Mouse (Mus musculus) limb, embryonic 11.5 days (tissue): ENCODE results near the gene Rft1. TPM values are rescaled to one million over a fixed set of nuclear protein-coding genes. Genes with fewer than 3 reads are reported as not detected.

Experiments used
- ATAC-seq: fragments of 200-750 bp; cut with Nextera tagmentation; 2 replicates; pipeline ENCODE4 v1.8.0; 2017; ENCODE audit warnings: low read depth; ENCODE audit not compliant: insufficient number of reproducible peaks, low FRiP score, low TSS enrichment
- DNase-seq: peaks from one replicate; pipeline ENCODE4 v3.0.0-alpha.2; 2015; ENCODE audit warnings: low spot score
- H3K27ac ChIP-seq: fragments of 300-500 bp; sonication (generic); replicated peaks from 2 replicates; pipeline ENCODE4 v1.5.1; 2014; ENCODE audit warnings: low read depth, mild to moderate bottlenecking, low read length
- H3K27me3 ChIP-seq: fragments of 300-500 bp; sonication (generic); 2 replicates; pipeline ENCODE4 v1.6.1; 2014; ENCODE audit warnings: mild to moderate bottlenecking, low read length, mixed read lengths; ENCODE audit not compliant: control insufficient read depth, insufficient read depth
- H3K36me3 ChIP-seq: fragments of 300-500 bp; sonication (generic); 2 replicates; pipeline ENCODE4 v1.6.1; 2014; ENCODE audit warnings: mild to moderate bottlenecking, low read length, moderate library complexity, mixed read lengths; ENCODE audit not compliant: control insufficient read depth, insufficient read depth
- H3K4me1 ChIP-seq: fragments of 300-500 bp; sonication (generic); 2 replicates; pipeline ENCODE4 v1.6.1; 2014; ENCODE audit warnings: low read length, mixed read lengths; ENCODE audit not compliant: control insufficient read depth, insufficient read depth
- H3K4me2 ChIP-seq: fragments of 300-500 bp; sonication (generic); 2 replicates; pipeline ENCODE4 v1.6.1; 2014; ENCODE audit warnings: low read depth, mild to moderate bottlenecking, moderate library complexity; ENCODE audit not compliant: severe bottlenecking
- H3K4me3 ChIP-seq: fragments of 300-500 bp; sonication (generic); 2 replicates; pipeline ENCODE4 v1.5.1; 2014; ENCODE audit warnings: low read depth, low read length
- H3K9ac ChIP-seq: fragments of 300-500 bp; sonication (generic); 2 replicates; pipeline ENCODE4 v1.6.1; 2014; ENCODE audit warnings: mild to moderate bottlenecking, low read length
- H3K9me3 ChIP-seq: fragments of 300-500 bp; sonication (generic); 2 replicates; pipeline ENCODE4 v1.6.1; 2016; ENCODE audit warnings: low read length; ENCODE audit not compliant: control insufficient read depth
- WGBS: fragments of 180-500 bp; shearing (Covaris S2); extraction: QIAGEN DNeasy Blood & Tissue Kit; methylation state at CpG from one replicate; pipeline ENCODE4 v1.1.7; 2014; 5-methylcytosine and 5-hydroxymethylcytosine counted together
- polyA plus RNA-seq: library from polyadenylated mRNA; unstranded; fragments of >200 nt; fragmentation: Nextera tagmentation; extraction: Ambion mirVana; gene quantifications from 2 replicates; pipeline ENCODE4 v1.2.1, GENCODE M21; 2014

The Rft1 gene
- polyA plus RNA-seq, 1 experiment from 2014 or later: 19.0 TPM

- Histone ChIP-seq H3K4me1 (no peaks in the 10 kb centered on the region), H3K9ac (no peak overlapping the region), H3K9me3 (no peaks in the 10 kb centered on the region), H3K4me3 (no peak overlapping the region), H3K4me2 (no peak overlapping the region), H3K27me3 (no peaks in the 10 kb centered on the region), H3K27ac (no peak overlapping the region), H3K36me3 (no peaks in the 10 kb centered on the region)
- WGBS: 96% methylated on average over 5 of the region's 5 CpGs
- DNase-seq: no peak
- ATAC-seq: no peak
These were observed 80.5 kb downstream of the Rft1 start for GRCm38 (mm10) chr14:30734665-30735064.

- Histone ChIP-seq H3K27ac (no peak overlapping the region), H3K9me3 (no peaks in the 10 kb centered on the region), H3K4me3 (no peak overlapping the region), H3K4me1 (no peaks in the 10 kb centered on the region), H3K36me3 (no peaks in the 10 kb centered on the region), H3K9ac (no peak overlapping the region), H3K27me3 (no peaks in the 10 kb centered on the region), H3K4me2 (no peak overlapping the region)
- ATAC-seq (no peak), DNase-seq (no peak)
- WGBS: 78% methylated on average over 3 of the region's 3 CpGs
These were observed 81.7 kb downstream of the Rft1 start for GRCm38 (mm10) chr14:30735810-30736209.

GRCm38 (mm10) chr14:30736413-30736812 lies 82.3 kb downstream of the Rft1 start:
- DNase-seq (no peak), ATAC-seq (no peak)
- H3K4me2 ChIP-seq: no peak overlapping the region
- no peaks in the 10 kb centered on the region for H3K27me3 ChIP-seq
- no peaks in the 10 kb centered on the region for H3K36me3 ChIP-seq
- H3K9ac ChIP-seq: no peak overlapping the region
- H3K4me1 ChIP-seq: no peaks in the 10 kb centered on the region
- H3K4me3 ChIP-seq: no peak overlapping the region
- no peaks in the 10 kb centered on the region for H3K9me3 ChIP-seq
- no peak overlapping the region for H3K27ac ChIP-seq
- WGBS: 89% methylated on average over 1 of the region's 1 CpGs

Other genes with a start within 250 kb of the Rft1 start
- gene Dcp1a, start 174.8 kb upstream of the Rft1 start, polyA plus RNA-seq: 37.7 and 44.7 TPM in 2 replicates
- gene Cacna1d, start 162.9 kb upstream of the Rft1 start, polyA plus RNA-seq: 2.1 and 2.2 TPM in 2 replicates
- gene Tkt, start 106.0 kb upstream of the Rft1 start, polyA plus RNA-seq: 117 and 150 TPM in 2 replicates
- gene Prkcd, start 28.1 kb upstream of the Rft1 start, polyA plus RNA-seq: 35.7 and 36.8 TPM in 2 replicates
- gene Sfmbt1, start 60.5 kb downstream of the Rft1 start, polyA plus RNA-seq: 19.8 and 19.9 TPM in 2 replicates
- gene Tmem110, start 171.2 kb downstream of the Rft1 start, polyA plus RNA-seq: 37.5 and 38.7 TPM in 2 replicates
- 1.1 and 1.2 TPM in 2 replicates for gene Mustn1, start 224.8 kb downstream of the Rft1 start, polyA plus RNA-seq
- not detected in 2 replicates for gene Itih4, start 232.1 kb downstream of the Rft1 start, polyA plus RNA-seq